8 mouse cellular contexts compared by ENCODE assay signal in the genomic region with DNA sequence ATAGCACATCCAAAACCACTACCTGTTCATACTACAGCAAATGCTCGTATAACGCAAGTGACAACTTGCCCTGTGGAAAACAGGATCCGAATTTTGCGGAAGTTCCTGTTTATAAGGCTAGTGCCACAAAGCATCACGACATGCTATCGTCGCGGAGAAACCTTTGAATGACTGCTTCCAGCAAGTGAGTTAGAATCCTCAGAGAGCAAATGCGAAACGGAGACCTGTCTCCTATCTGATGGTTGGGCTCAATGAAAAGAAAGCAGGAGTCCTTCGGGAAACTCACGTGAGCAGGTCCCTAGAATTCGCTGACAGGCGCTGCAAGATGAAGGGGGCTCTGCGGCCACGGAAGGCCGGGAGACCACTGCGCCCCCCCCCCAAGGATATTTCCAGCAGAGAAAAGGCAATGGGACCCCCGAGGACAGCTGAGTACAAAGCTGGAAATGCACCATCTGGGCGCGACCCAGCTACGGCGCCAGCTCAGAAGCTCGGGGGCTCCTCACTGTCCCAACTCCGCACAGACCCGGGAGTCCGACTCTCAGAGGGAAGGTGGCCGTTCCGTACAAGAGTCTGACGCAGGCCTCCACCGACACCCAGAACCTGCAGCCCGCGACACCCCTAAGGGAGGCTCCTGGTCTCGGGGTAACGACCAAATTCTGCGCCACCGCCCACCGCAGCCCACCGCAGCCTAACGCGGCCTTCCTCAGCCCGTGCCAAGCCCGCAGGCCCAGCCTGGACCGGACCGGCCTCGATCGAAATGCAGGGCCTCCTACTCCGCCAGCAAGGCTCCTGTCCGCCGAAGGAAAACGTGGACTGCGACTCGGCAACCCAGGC. TPM values are rescaled to one million over a fixed set of nuclear protein-coding genes. Genes with fewer than 3 reads are reported as not detected.
DNase-seq lines count a peak whose midpoint lies in the region; ATAC-seq and TF ChIP-seq lines count a peak whose summit lies in the region.

No protein-coding gene starts in this region.

- ATAC-seq in embryonic facial prominence, embryonic 15.5 days (ENCODE audit: insufficient number of reproducible peaks, low FRiP score, low TSS enrichment, low read depth) = peak; percentile 31
- peak; percentile 36 for ATAC-seq in hindbrain, embryonic 14.5 days (ENCODE audit: low FRiP score)
- peak; percentile 49; the same call in 1 of the 2 replicates for ATAC-seq in limb, embryonic 15.5 days (ENCODE audit: insufficient number of reproducible peaks, low FRiP score, low TSS enrichment, low read depth)
- no peak; the same call in none of the 2 replicates for ATAC-seq in midbrain, postnatal 0 days (ENCODE audit: low FRiP score)

- no peak for TF ChIP-seq CTCF in midbrain, postnatal 0 days (IDR thresholded peaks at IDR 0.05)

- peak overlapping the region; percentile 68 for H3K4me2 ChIP-seq in embryonic facial prominence, embryonic 15.5 days (replicated peaks)
- H3K4me2 ChIP-seq in hindbrain, embryonic 14.5 days (replicated peaks) = peak overlapping the region; percentile 86
- H3K4me2 ChIP-seq in limb, embryonic 15.5 days = peak overlapping the region; percentile 60
- H3K4me2 ChIP-seq in midbrain, postnatal 0 days (ENCODE audit: low read depth, low read length, poor library complexity, severe bottlenecking) = peak overlapping the region; percentile 62

- peak overlapping the region; percentile 98 for H3K9ac ChIP-seq in embryonic facial prominence, embryonic 15.5 days
- H3K9ac ChIP-seq in hindbrain, embryonic 14.5 days = peak overlapping the region; percentile 89
- H3K9ac ChIP-seq in limb, embryonic 15.5 days = peak overlapping the region; percentile 85
- peak overlapping the region; percentile 89 for H3K9ac ChIP-seq in midbrain, postnatal 0 days (replicated peaks; ENCODE audit: low read length, poor library complexity, severe bottlenecking)

- peaks cover 23% of the 10 kb centered on the region for H3K4me1 ChIP-seq in embryonic facial prominence, embryonic 15.5 days
- peaks cover 22% of the 10 kb centered on the region for H3K4me1 ChIP-seq in hindbrain, embryonic 14.5 days (replicated peaks; ENCODE audit: control insufficient read depth, insufficient read depth, low read length)
- peaks cover 30% of the 10 kb centered on the region for H3K4me1 ChIP-seq in limb, embryonic 15.5 days
- peaks cover 14% of the 10 kb centered on the region; the same call in 1 of the 2 replicates for H3K4me1 ChIP-seq in midbrain, postnatal 0 days (ENCODE audit: insufficient read depth, low read length)

- peak overlapping the region; percentile 99 for H3K4me3 ChIP-seq in embryonic facial prominence, embryonic 15.5 days (replicated peaks)
- peak overlapping the region; percentile 99 for H3K4me3 ChIP-seq in hindbrain, embryonic 14.5 days (replicated peaks; ENCODE audit: low read length)
- H3K4me3 ChIP-seq in limb, embryonic 15.5 days = peak overlapping the region; percentile 96
- H3K4me3 ChIP-seq in midbrain, postnatal 0 days (ENCODE audit: low read depth, low read length) = peak overlapping the region; percentile 88

- H3K27ac ChIP-seq in embryonic facial prominence, embryonic 15.5 days (replicated peaks) = peak overlapping the region; percentile 98
- H3K27ac ChIP-seq in hindbrain, embryonic 14.5 days = peak overlapping the region; percentile 99
- H3K27ac ChIP-seq in limb, embryonic 15.5 days = peak overlapping the region; percentile 98
- peak overlapping the region; percentile 96 for H3K27ac ChIP-seq in midbrain, postnatal 0 days (ENCODE audit: low read depth, low read length)

- DNase-seq in embryo, embryonic 10 days (ENCODE audit: low spot score) = peak; percentile 25
- no peak for DNase-seq in embryo, embryonic 9.5 days (ENCODE audit: extremely low spot score)
- DNase-seq in ES-CJ7 (ENCODE audit: low read depth, low spot score) = peak; percentile 48
- DNase-seq in hindbrain, embryonic 14.5 days (ENCODE audit: low spot score) = peak; percentile 36
- DNase-seq in midbrain, postnatal 0 days (ENCODE audit: low spot score) = peak; percentile 19
- no peak for DNase-seq in cerebellum, adult 9-10 months

- no peaks in the 10 kb centered on the region for H3K27me3 ChIP-seq in embryonic facial prominence, embryonic 15.5 days
- no peaks in the 10 kb centered on the region for H3K27me3 ChIP-seq in hindbrain, embryonic 14.5 days (ENCODE audit: control insufficient read depth, insufficient read depth, low read length)
- H3K27me3 ChIP-seq in limb, embryonic 15.5 days = no peaks in the 10 kb centered on the region
- H3K27me3 ChIP-seq in midbrain, postnatal 0 days (ENCODE audit: insufficient read depth, low read length) = no peaks in the 10 kb centered on the region

- WGBS in embryonic facial prominence, embryonic 15.5 days = under 1% methylated on average over 52 of the region's 53 CpGs
- under 1% methylated on average over 53 of the region's 53 CpGs for WGBS in hindbrain, embryonic 14.5 days
- WGBS in limb, embryonic 15.5 days = under 1% methylated on average over 53 of the region's 53 CpGs
- under 1% methylated on average over 52 of the region's 53 CpGs for WGBS in midbrain, postnatal 0 days

- peaks cover 10% of the 10 kb centered on the region for H3K36me3 ChIP-seq in embryonic facial prominence, embryonic 15.5 days
- peaks cover 22% of the 10 kb centered on the region for H3K36me3 ChIP-seq in hindbrain, embryonic 14.5 days (replicated peaks; ENCODE audit: control insufficient read depth, insufficient read depth)
- H3K36me3 ChIP-seq in limb, embryonic 15.5 days = peaks cover 12% of the 10 kb centered on the region
- H3K36me3 ChIP-seq in midbrain, postnatal 0 days (ENCODE audit: insufficient read depth, low read length) = peaks cover 7% of the 10 kb centered on the region

- no peaks in the 10 kb centered on the region for H3K9me3 ChIP-seq in embryonic facial prominence, embryonic 15.5 days (replicated peaks)
- no peaks in the 10 kb centered on the region for H3K9me3 ChIP-seq in hindbrain, embryonic 14.5 days (ENCODE audit: control insufficient read depth, low read length)
- H3K9me3 ChIP-seq in limb, embryonic 15.5 days = no peaks in the 10 kb centered on the region
- H3K9me3 ChIP-seq in midbrain, postnatal 0 days (ENCODE audit: low read length) = no peaks in the 10 kb centered on the region

RNA-seq across cellular contexts. Expression of gene Orc6, which starts 0.6 kb away (rescaled TPM):
- polyA plus RNA-seq in embryonic facial prominence, embryonic 15.5 days (2015; fragmentation: Nextera tagmentation; extraction: Ambion mirVana) = 85.7 and 89.4 TPM in 2 replicates
- polyA plus RNA-seq in hindbrain, embryonic 14.5 days (2014; fragmentation: Nextera tagmentation; extraction: Ambion mirVana) = 71.8 and 74.2 TPM in 2 replicates
- 82.2 and 83.7 TPM in 2 replicates for polyA plus RNA-seq in limb, embryonic 15.5 days (2015; fragmentation: Nextera tagmentation; extraction: Ambion mirVana)
- total RNA-seq in midbrain, postnatal 0 days (2014; rRNA removed) = 33.4 and 42.6 TPM in 2 replicates
- polyA plus RNA-seq in midbrain, postnatal 0 days (2015; fragmentation: Nextera tagmentation; extraction: Ambion mirVana) = 60.0 and 65.7 TPM in 2 replicates

RNA-seq across cellular contexts. Expression of gene Vps35, which starts 0.8 kb away (rescaled TPM):
- polyA plus RNA-seq in embryonic facial prominence, embryonic 15.5 days (2015; fragmentation: Nextera tagmentation; extraction: Ambion mirVana) = 120 and 128 TPM in 2 replicates
- 179 and 200 TPM in 2 replicates for polyA plus RNA-seq in hindbrain, embryonic 14.5 days (2014; fragmentation: Nextera tagmentation; extraction: Ambion mirVana)
- polyA plus RNA-seq in limb, embryonic 15.5 days (2015; fragmentation: Nextera tagmentation; extraction: Ambion mirVana) = 135 and 136 TPM in 2 replicates
- 121 and 136 TPM in 2 replicates for total RNA-seq in midbrain, postnatal 0 days (2014; rRNA removed)
- 154 TPM in 2 replicates for polyA plus RNA-seq in midbrain, postnatal 0 days (2015; fragmentation: Nextera tagmentation; extraction: Ambion mirVana)

Comparison
In these comparisons a context has a peak if more than half of its experiments do, and no peak if none do; other contexts are left out.
1. DNase-seq: peak in embryo, embryonic 10 days (single experiment), ES-CJ7 (single experiment), hindbrain, embryonic 14.5 days (single experiment) and midbrain, postnatal 0 days (single experiment); none in embryo, embryonic 9.5 days (single experiment) and cerebellum, adult 9-10 months (single experiment).
2. Peak in every context shown above with its lines, with median percentiles within 50 percentile points of each other: H3K27ac ChIP-seq, H3K4me2 ChIP-seq, H3K4me3 ChIP-seq and H3K9ac ChIP-seq.